Mouse (Mus musculus) olfactory bulb, adult 2 months (tissue): ENCODE data around the gene Rabl2. TPM values are rescaled to one million over a fixed set of nuclear protein-coding genes. Genes with fewer than 3 reads are reported as not detected.
A peak's percentile ranks its signal among the peaks of the same experiment; 100 is the strongest.

Source experiments
- H3K27ac ChIP-seq: fragments of 200-500 bp; 2 replicates; pipeline ENCODE4 v1.5.1; 2012; ENCODE audit warnings: low read depth, low read length; ENCODE audit not compliant: insufficient read depth
- H3K4me1 ChIP-seq: fragments of 200-500 bp; 2 replicates; pipeline ENCODE4 v1.6.1; 2012; ENCODE audit warnings: low read length; ENCODE audit not compliant: control insufficient read depth, insufficient read depth
- H3K4me3 ChIP-seq: fragments of 200-500 bp; 2 replicates; pipeline ENCODE4 v1.5.1; 2012; ENCODE audit warnings: mild to moderate bottlenecking, low read depth, low read length, moderate library complexity; ENCODE audit not compliant: insufficient read depth
- CTCF ChIP-seq: fragments of 200-500 bp; IDR thresholded peaks from 2 replicates; pipeline ENCODE4 v1.5.1; 2012; ENCODE audit warnings: low read depth, mild to moderate bottlenecking, low read length, moderate library complexity; ENCODE audit not compliant: insufficient read depth
- POLR2A ChIP-seq: fragments of 200-500 bp; IDR thresholded peaks from 2 replicates; pipeline ENCODE4 v1.6.1; 2012; ENCODE audit warnings: mild to moderate bottlenecking, low read depth, low read length, moderate library complexity; ENCODE audit not compliant: insufficient read depth
- WGBS: fragments of 180-500 bp; shearing (Covaris S2); methylation state at CpG from one replicate; pipeline ENCODE4 v1.1.7; 2018; 5-methylcytosine and 5-hydroxymethylcytosine counted together
- polyA plus RNA-seq: library from polyadenylated mRNA; stranded (reverse); fragments of >200 nt; gene quantifications from 2 replicates; pipeline ENCODE4 v1.2.4, GENCODE M21; 2012; ENCODE audit warnings: low replicate concordance; ENCODE audit not compliant: missing spikeins, insufficient read depth, insufficient read length

The Rabl2 gene
- polyA plus RNA-seq, 1 experiment: not detected

DNA sequence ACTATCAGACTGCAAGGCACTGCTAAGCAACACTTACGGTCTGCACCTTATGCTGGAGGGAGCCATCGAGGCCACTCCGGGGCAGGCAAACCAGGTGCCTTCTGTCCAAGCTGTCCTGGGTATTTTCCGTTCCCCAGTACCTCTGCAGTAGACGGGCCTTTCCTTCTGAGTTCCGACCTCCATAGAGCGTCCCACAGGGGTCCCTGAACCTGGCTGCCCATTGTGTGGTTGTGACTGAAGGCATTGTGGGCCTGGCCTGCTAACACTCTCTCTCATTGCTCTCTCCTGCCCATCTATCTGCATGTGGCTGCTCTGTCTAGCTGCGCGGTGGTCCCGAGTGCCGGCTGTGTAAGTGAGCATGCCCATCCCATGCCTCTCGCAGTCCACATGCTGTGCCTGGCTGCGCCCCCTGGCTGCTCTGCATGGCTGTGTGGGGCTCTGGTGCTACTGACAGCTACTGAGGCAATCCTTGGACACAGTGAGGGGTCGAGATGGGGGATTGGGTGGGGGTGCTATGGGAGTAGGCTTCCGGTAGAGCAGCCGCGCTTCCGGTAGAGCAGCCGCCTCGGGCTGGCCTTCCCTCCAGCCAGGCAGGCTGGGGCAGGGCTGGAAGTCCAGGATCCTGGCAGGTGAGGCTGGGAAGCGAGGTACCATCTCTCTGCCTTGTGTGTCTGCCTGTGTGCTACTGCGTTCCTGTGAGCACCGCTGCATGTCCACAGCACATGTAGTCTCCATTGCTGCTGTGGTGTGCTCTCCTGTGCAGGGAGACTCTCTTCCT is 35.1 kb downstream of the Rabl2 start:
- no peak overlapping the region for H3K27ac ChIP-seq
- WGBS: 61% methylated on average over 23 of the region's 23 CpGs
- H3K4me3 ChIP-seq: no peak overlapping the region
- TF ChIP-seq CTCF (no peak), POLR2A (no peak)
- H3K4me1 ChIP-seq: peaks cover 36% of the 10 kb centered on the region

DNA sequence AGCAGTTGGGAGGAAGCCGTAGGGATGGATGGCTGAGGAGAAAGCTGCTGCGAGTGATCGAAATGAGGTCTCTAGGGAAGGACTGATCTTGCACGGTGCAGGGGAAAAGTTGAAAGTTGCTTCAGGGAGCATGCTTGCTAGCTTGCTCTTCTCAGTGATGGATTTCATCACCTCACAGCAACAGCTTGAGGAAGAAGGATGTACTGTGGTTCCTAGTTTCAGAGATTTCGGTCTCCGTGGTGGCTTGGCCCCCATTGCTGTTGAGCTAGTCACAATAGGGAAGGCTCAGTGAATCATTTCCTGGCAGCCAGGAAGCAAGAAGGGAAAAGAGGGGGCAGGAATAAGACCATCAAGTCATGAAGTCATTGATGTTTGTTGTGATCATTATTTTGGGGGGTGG is 36.1 kb downstream of the Rabl2 start:
- Histone ChIP-seq H3K4me3 (no peak overlapping the region), H3K27ac (no peak overlapping the region), H3K4me1 (peaks cover 36% of the 10 kb centered on the region)
- 73% methylated on average over 6 of the region's 6 CpGs for WGBS
- TF ChIP-seq POLR2A (no peak), CTCF (no peak)

GRCm38 (mm10) chr15:89551733-89552132 is 40.0 kb downstream of the Rabl2 start:
- Histone ChIP-seq H3K27ac (no peak overlapping the region), H3K4me1 (peaks cover 50% of the 10 kb centered on the region), H3K4me3 (no peak overlapping the region)
- no peak for TF ChIP-seq POLR2A
- 96% methylated on average over 1 of the region's 1 CpGs for WGBS

GRCm38 (mm10) chr15:89550506-89550905 is 41.2 kb downstream of the Rabl2 start:
- H3K4me3 ChIP-seq: no peak overlapping the region
- no peak overlapping the region for H3K27ac ChIP-seq
- no peak for TF ChIP-seq CTCF
- no peak for TF ChIP-seq POLR2A
- H3K4me1 ChIP-seq: peaks cover 46% of the 10 kb centered on the region
- WGBS: 83% methylated on average over 8 of the region's 8 CpGs

GRCm38 (mm10) chr15:89548837-89549236 is 42.9 kb downstream of the Rabl2 start:
- Histone ChIP-seq H3K27ac (peak overlapping the region; percentile 46; the same call in 1 of the 2 replicates), H3K4me3 (peak overlapping the region; percentile 20), H3K4me1 (peaks cover 43% of the 10 kb centered on the region)
- WGBS: 30% methylated on average over 11 of the region's 11 CpGs
- TF ChIP-seq POLR2A (no peak), CTCF (no peak)

DNA sequence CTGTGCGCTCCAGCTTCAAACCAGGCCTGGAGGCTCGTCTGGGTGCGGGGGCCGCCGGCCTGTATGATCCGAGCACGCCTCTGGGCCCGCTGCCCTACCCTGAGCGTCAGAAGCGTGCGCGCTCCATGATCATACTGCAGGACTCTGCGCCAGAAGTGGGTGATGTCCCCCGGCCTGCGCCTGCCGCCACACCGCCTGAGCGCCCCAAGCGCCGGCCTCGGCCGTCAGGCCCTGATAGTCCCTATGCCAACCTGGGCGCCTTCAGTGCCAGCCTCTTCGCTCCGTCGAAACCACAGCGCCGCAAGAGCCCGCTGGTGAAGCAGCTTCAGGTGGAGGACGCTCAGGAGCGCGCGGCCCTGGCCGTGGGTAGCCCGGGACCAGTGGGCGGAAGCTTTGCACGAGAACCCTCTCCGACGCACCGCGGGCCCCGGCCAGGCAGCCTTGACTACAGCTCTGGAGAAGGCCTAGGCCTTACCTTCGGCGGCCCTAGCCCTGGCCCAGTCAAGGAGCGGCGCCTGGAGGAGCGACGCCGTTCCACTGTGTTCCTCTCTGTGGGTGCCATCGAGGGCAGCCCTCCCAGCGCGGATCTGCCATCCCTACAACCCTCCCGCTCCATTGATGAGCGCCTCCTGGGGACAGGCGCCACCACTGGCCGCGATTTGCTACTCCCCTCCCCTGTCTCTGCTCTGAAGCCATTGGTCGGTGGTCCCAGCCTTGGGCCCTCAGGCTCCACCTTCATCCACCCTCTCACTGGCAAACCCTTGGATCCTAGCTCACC is 43.7 kb downstream of the Rabl2 start:
- peaks cover 47% of the 10 kb centered on the region for H3K4me1 ChIP-seq
- WGBS: 44% methylated on average over 58 of the region's 58 CpGs
- no peak for TF ChIP-seq CTCF
- no peak for TF ChIP-seq POLR2A
- peak overlapping the region; percentile 46; the same call in 1 of the 2 replicates for H3K27ac ChIP-seq
- peak overlapping the region; percentile 20 for H3K4me3 ChIP-seq

GRCm38 (mm10) chr15:89547321-89547720 is 44.4 kb downstream of the Rabl2 start:
- WGBS: 64% methylated on average over 8 of the region's 8 CpGs
- Histone ChIP-seq H3K4me1 (peaks cover 44% of the 10 kb centered on the region), H3K4me3 (no peak overlapping the region), H3K27ac (no peak overlapping the region)
- TF ChIP-seq POLR2A (no peak), CTCF (no peak)

GRCm38 (mm10) chr15:89544171-89544570 is 47.6 kb downstream of the Rabl2 start:
- H3K4me3 ChIP-seq: no peak overlapping the region
- no peak for TF ChIP-seq CTCF
- TF ChIP-seq POLR2A: no peak
- no peak overlapping the region for H3K27ac ChIP-seq
- H3K4me1 ChIP-seq: peaks cover 38% of the 10 kb centered on the region
- 87% methylated on average over 7 of the region's 7 CpGs for WGBS

DNA sequence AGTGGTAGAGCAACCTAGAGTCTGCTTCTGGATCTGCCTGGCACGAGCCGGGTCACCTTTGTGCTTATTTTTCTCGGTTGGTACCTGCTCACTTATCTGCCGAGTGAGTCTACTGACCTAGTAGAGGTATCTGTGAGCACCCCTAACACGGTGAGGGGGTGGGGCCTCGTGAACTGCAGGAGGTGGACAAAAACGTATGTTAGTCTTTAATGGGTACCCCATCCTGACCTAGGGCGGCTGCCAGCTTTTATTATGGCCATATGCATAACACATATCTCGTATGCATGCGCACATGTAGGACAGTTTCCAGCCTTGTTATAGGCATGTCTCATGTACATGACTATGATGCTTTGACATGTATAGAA is 57.9 kb downstream of the Rabl2 start:
- H3K27ac ChIP-seq: no peak overlapping the region
- 64% methylated on average over 10 of the region's 10 CpGs for WGBS
- H3K4me3 ChIP-seq: peak overlapping the region; percentile 93
- TF ChIP-seq POLR2A (no peak), CTCF (no peak)
- peaks cover 32% of the 10 kb centered on the region for H3K4me1 ChIP-seq
